Comparison of ENCODE assay signal across 8 mouse cellular contexts in the genomic region with DNA sequence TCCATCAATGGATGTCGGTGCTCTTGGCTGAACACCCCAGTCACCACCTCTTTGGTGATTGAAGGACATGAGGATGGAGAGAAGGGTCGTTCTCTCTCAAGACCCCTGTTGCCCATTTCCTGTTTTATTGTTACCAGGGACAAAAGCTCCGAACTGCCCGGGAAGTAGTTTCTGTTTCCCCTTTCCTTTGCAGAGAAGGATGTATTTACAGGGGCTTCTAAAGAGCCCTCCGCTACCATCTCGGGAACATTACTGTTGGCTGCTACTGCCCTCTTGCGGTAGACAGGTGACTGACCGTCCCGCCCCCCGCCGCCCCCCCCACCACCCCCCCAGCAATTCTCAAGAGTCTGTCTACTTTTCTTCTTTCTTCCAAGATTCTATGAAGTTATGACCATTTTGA. TPM values are rescaled to one million over a fixed set of nuclear protein-coding genes. Genes with fewer than 3 reads are reported as not detected.
A peak's percentile ranks its signal among the peaks of the same experiment; 100 is the strongest.
DNase-seq lines count a peak whose midpoint lies in the region; ATAC-seq and TF ChIP-seq lines count a peak whose summit lies in the region.

No protein-coding gene starts in this region.

- in situ Hi-C loops in Patski (cut with MboI; ENCODE audit: low pct_unique_long_range_greater_than_20kb) = loop anchor here (5.0 to 10.0 kb wide), 3 partner anchors 101 to 542 kb away; no protein-coding TSS in a partner anchor

- H3K36me3 ChIP-seq in embryonic facial prominence, embryonic 13.5 days = no peaks in the 10 kb centered on the region
- no peaks in the 10 kb centered on the region for H3K36me3 ChIP-seq in limb, embryonic 14.5 days (ENCODE audit: control insufficient read depth, insufficient read depth, low read length)
- no peaks in the 10 kb centered on the region for H3K36me3 ChIP-seq in midbrain, postnatal 0 days (ENCODE audit: insufficient read depth, low read length)

- TF ChIP-seq CTCF in Patski (IDR thresholded peaks at IDR 0.05) = peak; percentile 46
- TF ChIP-seq CTCF in midbrain, postnatal 0 days (IDR thresholded peaks at IDR 0.05) = peak; percentile 63

- WGBS in embryonic facial prominence, embryonic 13.5 days = 1% methylated on average over 11 of the region's 11 CpGs
- WGBS in limb, embryonic 14.5 days = 3% methylated on average over 11 of the region's 11 CpGs
- WGBS in midbrain, postnatal 0 days = 4% methylated on average over 11 of the region's 11 CpGs

- peaks cover 33% of the 10 kb centered on the region for H3K27me3 ChIP-seq in Patski
- peaks cover 5% of the 10 kb centered on the region; the same call in 1 of the 2 replicates for H3K27me3 ChIP-seq in embryonic facial prominence, embryonic 13.5 days
- no peaks in the 10 kb centered on the region for H3K27me3 ChIP-seq in limb, embryonic 14.5 days (ENCODE audit: control insufficient read depth, insufficient read depth, low read length)
- no peaks in the 10 kb centered on the region for H3K27me3 ChIP-seq in midbrain, postnatal 0 days (ENCODE audit: insufficient read depth, low read length)

- no peak for TF ChIP-seq POLR2A in limb, embryonic 14.5 days (IDR thresholded peaks at IDR 0.05; ENCODE audit: borderline replicate concordance, extremely low read depth, insufficient read depth, insufficient read length)

- CTCF ChIA-PET in Patski (lab: Charles Lee) = interaction anchor here (0.9 to 2.2 kb wide), 9 partner anchors 8 to 351 kb away, joined by 3 to 9 read pairs (median 3); a partner anchor contains a TSS

- ATAC-seq in Patski = no peak
- no peak for ATAC-seq in embryonic facial prominence, embryonic 13.5 days (ENCODE audit: insufficient number of reproducible peaks, insufficient read depth, low FRiP score, low TSS enrichment, low read depth)
- peak; percentile 55; the same call in 1 of the 2 replicates for ATAC-seq in limb, embryonic 14.5 days (ENCODE audit: low FRiP score, low read depth)
- no peak for ATAC-seq in midbrain, postnatal 0 days (ENCODE audit: low FRiP score)

- H3K4me1 ChIP-seq in embryonic facial prominence, embryonic 13.5 days = peaks cover 6% of the 10 kb centered on the region; the same call in 1 of the 2 replicates
- 0 out of 2 replicates have a peak, but pooled peaks cover 4% of the 10 kb centered on the region for H3K4me1 ChIP-seq in limb, embryonic 14.5 days (ENCODE audit: control insufficient read depth, insufficient read depth, low read length)
- no peaks in the 10 kb centered on the region for H3K4me1 ChIP-seq in midbrain, postnatal 0 days (ENCODE audit: insufficient read depth, low read length)

- H3K4me3 ChIP-seq in embryonic facial prominence, embryonic 13.5 days = peak overlapping the region; percentile 39
- H3K4me3 ChIP-seq in limb, embryonic 14.5 days (replicated peaks; ENCODE audit: low read length) = peak overlapping the region; percentile 24
- H3K4me3 ChIP-seq in midbrain, postnatal 0 days (ENCODE audit: low read depth, low read length) = peak overlapping the region; percentile 16; the same call in 1 of the 2 replicates

- no peaks in the 10 kb centered on the region for H3K9me3 ChIP-seq in embryonic facial prominence, embryonic 13.5 days
- no peaks in the 10 kb centered on the region for H3K9me3 ChIP-seq in limb, embryonic 14.5 days (ENCODE audit: control insufficient read depth, low read length)
- H3K9me3 ChIP-seq in midbrain, postnatal 0 days (ENCODE audit: low read length) = no peaks in the 10 kb centered on the region

- no peak overlapping the region for H3K27ac ChIP-seq in embryonic facial prominence, embryonic 13.5 days
- no peak overlapping the region for H3K27ac ChIP-seq in limb, embryonic 14.5 days (replicated peaks; ENCODE audit: low read depth, low read length)
- no peak overlapping the region for H3K27ac ChIP-seq in midbrain, postnatal 0 days (ENCODE audit: low read depth, low read length)

- H3K4me2 ChIP-seq in embryonic facial prominence, embryonic 13.5 days = peak overlapping the region; percentile 60
- H3K4me2 ChIP-seq in limb, embryonic 14.5 days (replicated peaks; ENCODE audit: low read depth, low read length, severe bottlenecking) = peak overlapping the region; percentile 43
- peak overlapping the region; percentile 35 for H3K4me2 ChIP-seq in midbrain, postnatal 0 days (ENCODE audit: low read depth, low read length, poor library complexity, severe bottlenecking)

- DNase-seq in kidney, adult 18-20 months = peak; percentile 52
- DNase-seq in kidney, adult 11 months = no peak
- DNase-seq in Patski (ENCODE audit: low read depth, low spot score) = no peak
- DNase-seq in heart, postnatal 4 days = peak; percentile 71
- peak; percentile 64 for DNase-seq in limb, embryonic 14.5 days (ENCODE audit: low spot score)
- peak; percentile 68 for DNase-seq in midbrain, postnatal 0 days (ENCODE audit: low spot score)
- DNase-seq in yolk sac, embryonic 10.5 days (ENCODE audit: low spot score) = peak; percentile 31

- 0 out of 2 replicates have a peak overlapping the region, but pooled peaks have one; percentile 61 for H3K9ac ChIP-seq in embryonic facial prominence, embryonic 13.5 days
- H3K9ac ChIP-seq in limb, embryonic 14.5 days (ENCODE audit: low read depth, low read length, severe bottlenecking) = no peak overlapping the region
- H3K9ac ChIP-seq in midbrain, postnatal 0 days (replicated peaks; ENCODE audit: low read length, poor library complexity, severe bottlenecking) = no peak overlapping the region

- POLR2A ChIA-PET in Patski (lab: Charles Lee) = interaction anchor here (0.8 kb wide), 2 partner anchors 96 kb away, joined by 3 to 5 read pairs; no protein-coding TSS in a partner anchor

RNA-seq across cellular contexts. Expression of a gene that starts 15.0 kb away (rescaled TPM):
- polyA plus RNA-seq in Patski (2021) = 33.8 TPM
- polyA plus RNA-seq in embryonic facial prominence, embryonic 13.5 days (2015; fragmentation: Nextera tagmentation; extraction: Ambion mirVana) = 102 and 123 TPM in 2 replicates
- total RNA-seq in heart, postnatal 4 days (2021) = 10 to 100 TPM; 14.9 to 15.2 TPM
- polyA plus RNA-seq in limb, embryonic 14.5 days (2012; rRNA removed) = 5.2 and 12.5 TPM in 2 replicates
- polyA plus RNA-seq in limb, embryonic 14.5 days (2014; fragmentation: Nextera tagmentation; extraction: Ambion mirVana) = 65.1 and 67.6 TPM in 2 replicates
- 2.5 and 3.5 TPM in 2 replicates for total RNA-seq in midbrain, postnatal 0 days (2014; rRNA removed)
- polyA plus RNA-seq in midbrain, postnatal 0 days (2015; fragmentation: Nextera tagmentation; extraction: Ambion mirVana) = 53.1 and 55.0 TPM in 2 replicates

Comparison
In these comparisons a context has a peak if more than half of its experiments do, and no peak if none do; other contexts are left out.
1. DNase-seq: peak in kidney, adult 18-20 months (single experiment), heart, postnatal 4 days (single experiment), limb, embryonic 14.5 days (single experiment), midbrain, postnatal 0 days (single experiment) and yolk sac, embryonic 10.5 days (single experiment); none in kidney, adult 11 months (single experiment) and Patski (single experiment).
2. Peak in every context shown above with its lines, with median percentiles within 50 percentile points of each other: H3K4me2 ChIP-seq and H3K4me3 ChIP-seq.